Mouse (Mus musculus): ENCODE data around the gene Slc7a5. TPM values are rescaled to one million over a fixed set of nuclear protein-coding genes. Genes with fewer than 3 reads are reported as not detected.

Slc7a5 gene
- 1 to 10 TPM; 2.5 to 4.4 (median 2.6) TPM for polyA plus RNA-seq (2017; shearing (Covaris generic))

DNA sequence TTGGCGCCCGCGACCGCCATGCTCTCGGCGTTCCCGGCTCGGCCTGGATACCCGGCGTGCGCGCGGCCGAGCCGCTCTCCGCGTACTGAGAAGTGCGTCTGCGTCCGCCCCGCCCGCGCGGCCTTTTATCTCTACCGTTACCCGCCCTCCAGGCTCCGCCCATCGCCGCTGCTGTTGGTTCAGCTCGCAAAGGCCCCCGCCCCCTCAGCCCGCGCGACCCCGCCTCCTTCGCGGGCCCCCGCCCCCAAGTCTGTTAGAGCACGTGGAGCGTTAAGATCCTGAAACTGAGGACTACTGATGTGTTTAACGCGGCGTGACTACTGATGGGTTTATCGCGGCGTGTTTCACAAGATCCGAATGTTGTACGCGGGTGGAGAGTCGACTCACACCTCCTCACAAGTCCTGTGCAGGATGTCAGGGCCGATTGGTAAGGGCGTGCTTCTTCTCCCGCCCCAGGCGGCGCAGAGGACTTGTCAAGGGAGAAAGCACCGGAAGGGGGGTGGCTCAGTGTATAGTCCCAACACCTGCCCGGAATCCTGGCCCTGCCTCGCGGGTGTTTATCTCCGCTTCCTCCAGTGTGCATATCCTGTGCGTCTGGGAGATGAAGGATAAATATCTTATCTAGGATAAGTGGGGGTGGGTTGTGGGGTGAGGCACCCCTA is at the start of gene Slc7a5:
Gene Slc7a5, minus strand, starts transcription at position 108 of the 662 bp plus-strand sequence.
- peak; percentile 82 for ATAC-seq

DNA sequence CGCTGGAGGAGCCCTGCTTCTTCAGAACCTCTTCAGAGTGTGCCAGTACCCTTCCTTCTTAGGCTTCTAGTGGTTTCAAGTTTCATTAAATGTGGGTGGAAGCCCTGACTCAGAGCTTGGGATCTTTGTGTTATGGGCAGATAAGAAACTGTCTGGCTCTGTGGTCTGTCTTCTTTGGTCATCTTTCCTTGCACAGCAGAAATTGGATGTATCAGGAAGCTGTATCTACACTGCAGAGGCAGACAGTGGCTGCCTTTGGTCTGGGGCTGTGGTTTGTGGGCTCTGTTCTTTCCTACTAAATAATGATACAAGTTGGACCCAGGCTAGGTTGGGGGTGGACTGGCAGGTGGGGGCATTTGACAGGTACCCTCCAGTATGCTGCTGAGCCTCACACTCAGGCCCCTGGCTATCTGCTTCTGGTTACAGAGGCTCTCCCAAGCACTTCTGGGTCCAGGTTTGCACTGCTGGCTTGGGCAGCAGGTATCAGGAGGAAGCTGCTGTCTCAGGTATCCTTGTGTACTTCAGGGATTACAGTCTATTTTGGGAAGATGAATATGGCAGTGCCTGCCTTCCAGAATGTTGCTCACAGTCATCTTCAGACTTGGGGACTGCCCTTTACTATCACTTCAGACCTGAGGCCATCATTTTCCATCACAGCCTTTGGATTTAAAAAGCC is 48.5 kb upstream of the Slc7a5 start:
- ATAC-seq, result no peak

DNA sequence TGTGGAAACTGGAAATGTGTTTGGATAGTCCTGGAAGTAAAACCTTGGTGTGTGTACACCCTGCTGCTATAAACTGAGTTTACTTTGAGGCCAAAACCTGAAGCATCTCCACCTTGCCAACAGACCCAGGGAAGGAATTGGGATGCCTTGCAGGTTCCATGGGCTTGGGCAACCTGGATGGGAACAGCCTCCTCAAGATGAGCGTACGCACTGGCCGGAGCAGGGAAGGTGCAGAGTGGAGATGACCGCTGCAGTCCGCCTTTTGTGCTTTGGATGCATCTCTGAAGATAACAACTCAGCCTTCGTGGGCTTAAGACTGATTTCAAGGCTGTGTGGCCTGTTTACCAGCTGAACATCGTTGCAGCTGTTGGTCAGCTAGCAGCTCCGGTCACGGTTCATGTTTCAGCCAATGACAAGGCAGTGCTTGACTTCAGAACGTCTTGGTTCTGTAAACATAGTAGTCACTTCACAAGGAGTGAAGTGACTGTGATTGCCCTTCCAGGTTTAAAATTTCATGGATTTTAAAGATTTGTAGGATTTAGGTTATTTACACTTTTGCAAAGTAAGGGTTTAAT is 47.6 kb upstream of the Slc7a5 start:
- no peak for ATAC-seq

DNA sequence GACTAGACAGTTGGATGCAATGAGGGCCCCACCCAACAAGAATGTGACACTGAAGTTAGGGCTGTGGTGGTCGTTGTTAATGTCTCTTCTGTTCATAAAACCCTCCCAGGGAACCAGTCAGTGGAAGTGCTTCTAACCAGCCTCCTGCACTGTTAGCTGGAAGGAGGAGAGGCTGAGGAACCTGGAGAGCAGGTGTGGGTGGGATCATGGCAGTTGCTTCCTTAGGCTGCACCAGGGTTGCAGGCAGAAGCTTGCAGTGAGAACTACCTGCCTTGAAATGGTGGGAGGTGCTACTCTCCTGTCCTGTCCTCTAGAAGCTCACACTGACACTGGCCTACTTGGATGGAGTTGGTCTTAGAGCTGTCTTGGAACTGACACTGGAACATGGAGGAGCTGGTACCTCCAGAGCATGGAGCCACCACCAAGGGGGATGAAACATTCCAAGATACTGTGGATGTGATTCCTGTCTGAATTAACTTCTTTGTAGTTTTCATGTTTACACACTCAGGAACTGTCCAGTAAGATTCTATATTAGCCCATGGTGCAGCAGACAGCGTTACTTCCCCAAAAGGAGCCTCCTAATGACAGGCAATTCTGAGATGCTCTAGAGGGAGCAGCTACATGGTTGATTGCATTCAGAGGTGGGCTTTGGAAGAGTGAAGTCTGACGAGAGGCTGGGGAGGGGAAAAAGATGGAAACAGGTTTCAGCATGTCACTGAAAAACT is 46.5 kb upstream of the Slc7a5 start:
- no peak for ATAC-seq

DNA sequence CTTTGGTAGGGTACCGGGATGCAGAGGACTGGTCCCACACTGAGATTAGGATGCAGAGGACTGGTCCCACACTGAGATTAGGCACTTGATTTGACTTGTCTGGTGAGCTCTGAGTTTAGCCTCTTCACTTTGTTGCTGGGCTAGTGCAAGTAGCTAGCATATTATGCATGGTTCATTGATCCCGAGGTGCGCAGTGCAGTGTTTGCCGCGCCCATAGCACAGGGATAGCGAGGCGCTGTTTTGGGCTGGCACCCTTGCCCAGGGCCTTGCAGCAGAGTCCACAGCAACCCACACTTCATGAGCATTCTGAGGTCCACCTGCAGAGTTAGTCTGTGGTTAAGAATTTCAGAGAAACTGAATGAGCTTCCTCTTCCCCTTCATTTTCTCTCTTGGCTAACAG is 45.3 kb upstream of the Slc7a5 start:
- no peak for ATAC-seq

DNA sequence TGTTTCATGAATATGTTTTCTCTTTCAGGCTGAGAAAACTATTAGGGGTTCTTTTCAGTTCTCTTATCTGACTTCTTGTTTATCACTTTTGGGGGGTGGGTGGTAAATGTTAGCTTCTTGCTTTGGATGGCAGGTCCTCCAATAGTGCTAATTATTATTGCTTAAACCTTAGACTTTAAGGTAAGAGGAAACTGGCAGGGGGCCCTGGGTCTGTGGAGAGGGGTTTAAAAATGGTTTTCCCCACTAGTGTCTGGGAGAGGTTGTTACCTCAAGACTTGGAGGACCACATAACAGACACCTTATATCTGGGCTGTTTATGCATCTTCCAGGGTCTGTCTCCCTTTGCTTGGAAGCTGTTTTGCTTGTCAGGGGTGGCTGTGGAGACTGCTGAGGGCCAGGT is 44.6 kb upstream of the Slc7a5 start:
- no peak for ATAC-seq

DNA sequence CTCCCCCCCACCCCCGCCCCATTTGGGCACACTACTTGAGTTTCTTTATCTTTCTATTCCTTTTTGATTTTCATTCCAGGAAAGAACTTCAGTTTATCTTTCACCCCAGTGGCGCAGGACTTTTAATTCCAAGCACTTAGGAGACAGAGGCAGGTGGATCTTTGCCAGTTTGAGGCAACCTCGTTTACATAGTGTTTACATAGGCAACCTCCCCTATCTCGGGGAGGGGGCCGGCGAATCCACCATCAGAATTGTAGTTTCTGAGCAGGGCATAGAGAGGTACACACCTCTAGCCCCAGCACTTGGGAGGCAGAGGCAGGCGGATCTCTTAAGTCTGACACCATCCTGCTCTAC is 44.1 kb upstream of the Slc7a5 start:
- ATAC-seq, result no peak

DNA sequence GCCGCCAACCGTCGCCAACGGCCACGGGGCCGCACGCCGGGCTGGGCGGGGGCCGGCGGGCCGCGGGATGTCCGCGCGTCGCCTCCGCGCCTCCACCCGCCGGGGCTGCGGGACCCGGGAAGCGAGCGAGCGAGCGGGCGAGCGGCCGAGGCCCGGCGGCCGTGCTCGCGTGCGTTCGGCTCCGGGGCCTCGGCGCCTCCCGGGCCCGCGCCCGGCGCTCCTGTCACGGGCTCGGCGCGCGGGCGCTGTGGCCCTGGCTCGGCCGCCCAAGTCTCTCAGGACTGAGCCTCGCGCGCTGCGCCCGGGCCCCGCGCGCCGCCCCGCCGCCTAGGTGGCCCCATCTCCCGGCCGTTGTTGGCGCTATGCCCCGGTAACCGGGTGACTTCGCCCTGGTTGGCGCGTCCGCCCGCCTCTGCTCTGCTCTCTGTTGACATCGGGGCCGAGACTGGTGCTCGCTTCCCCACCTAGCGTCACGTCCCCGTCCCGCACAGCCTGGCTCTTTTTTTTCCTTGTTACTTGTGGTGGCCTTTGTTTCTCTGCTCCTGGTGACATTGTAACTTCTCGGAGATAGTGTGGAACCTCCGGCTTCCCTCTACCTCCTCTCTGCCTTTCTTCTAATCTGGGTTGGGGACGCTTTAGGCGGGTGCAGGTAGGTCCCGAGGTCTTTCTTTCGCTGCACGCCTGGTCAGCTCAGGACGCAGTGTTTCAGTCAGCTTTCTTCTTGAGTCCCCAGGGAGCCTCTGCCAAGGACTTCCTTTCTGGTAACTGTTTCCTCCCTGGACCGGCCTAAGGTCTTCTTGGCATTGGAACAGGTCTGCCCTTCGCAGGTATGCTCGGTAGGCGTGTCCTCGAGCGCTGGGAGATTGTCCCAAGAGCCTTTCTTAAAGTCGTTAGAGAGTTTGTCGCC is 43.5 kb upstream of the Slc7a5 start:
- ATAC-seq, result peak; percentile 3

DNA sequence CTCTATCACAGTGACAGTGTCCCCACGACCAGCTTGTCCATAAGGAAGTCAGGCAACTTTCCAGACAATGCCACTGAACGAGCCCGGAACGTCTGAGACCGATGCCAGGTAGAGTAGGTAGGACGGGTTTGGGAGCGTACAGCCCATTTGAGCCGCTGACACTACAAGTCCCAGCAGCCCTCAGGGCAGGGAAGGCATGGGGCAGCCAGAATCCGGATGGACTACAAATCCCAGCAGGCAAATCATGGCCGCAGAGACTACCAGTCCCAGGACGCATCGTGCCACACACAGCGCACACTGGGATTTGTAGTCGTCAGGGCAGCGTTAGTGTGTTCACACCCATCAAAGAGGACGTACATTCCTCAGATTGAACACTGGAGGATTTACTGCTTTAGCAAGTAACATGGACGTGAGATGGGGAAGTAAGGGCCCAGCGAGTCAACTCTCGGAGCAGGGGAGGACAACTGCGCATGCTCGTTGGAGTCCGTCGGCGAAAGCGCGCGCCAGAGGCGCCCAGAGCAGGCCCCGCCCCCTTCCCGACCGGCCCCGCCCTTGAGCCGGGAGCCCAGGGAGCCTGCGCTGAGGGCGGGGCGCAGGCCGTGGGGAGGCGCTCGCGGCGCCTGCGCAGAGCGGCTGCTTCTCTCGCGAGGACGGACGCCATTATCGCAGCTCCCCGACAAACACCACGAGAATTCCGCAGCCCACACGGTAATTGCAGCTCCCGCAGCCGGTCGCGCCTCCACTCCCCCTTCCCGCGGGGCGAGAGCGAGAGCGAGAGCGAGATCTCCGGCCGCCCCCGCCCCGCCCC is 42.7 kb upstream of the Slc7a5 start:
- ATAC-seq, result peak; percentile 88

DNA sequence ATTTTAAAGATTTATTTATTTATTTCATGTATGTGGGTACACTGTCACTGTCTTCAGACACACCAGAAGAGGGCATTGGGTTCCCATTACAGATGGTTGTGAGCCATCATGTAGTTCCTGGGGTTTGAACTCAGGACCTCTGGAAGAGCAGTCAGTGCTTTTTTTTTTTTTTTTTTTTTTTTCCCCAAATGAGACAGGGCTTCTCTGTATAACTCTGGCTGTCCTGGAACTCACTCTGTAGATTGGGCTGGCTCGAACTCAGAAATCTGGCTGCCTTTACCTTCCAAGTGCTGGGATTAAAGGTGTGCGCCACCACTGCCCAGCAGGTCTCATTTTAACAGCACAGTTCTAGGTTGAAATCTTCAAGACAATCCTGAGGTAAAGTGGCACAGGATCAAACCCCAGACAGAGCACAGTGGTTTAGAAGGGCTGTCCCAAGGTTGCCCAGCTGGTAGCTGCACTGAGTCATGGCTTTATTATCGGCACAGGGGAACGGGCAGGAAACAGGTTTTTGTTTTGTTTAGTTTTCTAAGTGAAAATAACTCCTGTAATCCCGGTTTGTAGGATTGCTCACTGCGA is 41.8 kb upstream of the Slc7a5 start, which contains the start of gene Banp:
Gene Banp, plus strand, starts transcription at position 529 of the 579 bp plus-strand sequence.
- ATAC-seq, result no peak

DNA sequence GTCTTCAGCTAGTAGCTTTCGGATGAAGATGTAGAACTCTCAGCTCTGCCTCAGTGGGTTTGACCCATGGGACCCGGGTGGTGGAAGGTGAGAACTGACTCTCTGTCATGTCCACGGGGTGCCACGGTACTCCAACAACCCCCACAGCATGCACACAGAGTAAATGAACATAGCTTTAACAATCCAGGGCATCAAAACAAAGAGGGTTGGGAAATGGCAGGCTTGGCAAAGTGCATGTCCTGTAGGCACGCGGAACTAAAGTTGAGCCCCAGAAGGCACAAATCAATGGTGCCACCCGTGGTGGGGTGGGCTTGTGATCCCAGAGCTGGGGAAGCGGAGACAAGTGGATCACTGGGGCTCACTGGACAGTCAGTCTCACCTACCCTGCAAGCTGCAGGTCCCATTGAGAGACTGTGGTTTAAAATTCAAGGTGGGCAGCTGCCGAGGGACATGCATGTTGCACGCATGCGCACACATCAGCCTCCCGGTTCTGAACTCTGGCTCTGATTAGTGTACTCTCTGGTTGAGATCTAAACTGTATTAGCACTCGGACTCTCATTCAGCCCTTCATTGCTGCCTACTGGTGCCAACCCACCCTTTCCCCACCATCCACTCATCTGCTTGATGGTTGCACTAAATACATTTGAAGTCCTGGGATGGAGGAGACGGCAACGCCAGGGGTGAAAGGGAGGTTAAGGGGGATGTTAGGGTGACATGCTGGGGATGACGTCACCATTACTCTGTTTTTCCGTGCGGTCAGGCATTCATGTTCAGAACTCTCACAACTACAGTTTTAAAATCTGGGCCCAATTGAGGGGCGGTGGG is 41.0 kb upstream of the Slc7a5 start:
- ATAC-seq, result no peak

DNA sequence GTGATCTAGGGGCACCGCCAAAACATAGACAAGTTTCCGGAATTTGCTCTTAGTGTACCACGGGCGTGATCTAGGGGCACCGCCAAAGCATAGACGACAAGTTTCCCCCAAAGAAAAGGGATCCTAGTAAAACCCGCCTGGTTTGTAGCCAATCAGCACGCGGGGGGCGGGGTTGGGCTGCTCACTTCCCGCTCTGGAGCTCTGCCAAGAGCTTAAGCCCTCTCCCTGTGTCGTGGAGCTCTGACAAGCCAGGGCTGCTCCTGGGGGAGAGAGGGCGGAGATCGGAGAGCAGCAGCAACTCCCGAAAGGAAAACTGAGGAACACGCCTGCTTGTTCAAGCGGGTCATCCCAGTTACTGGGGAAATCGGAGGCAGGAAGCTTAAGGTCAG is 40.3 kb upstream of the Slc7a5 start:
- ATAC-seq, result peak; percentile 13

DNA sequence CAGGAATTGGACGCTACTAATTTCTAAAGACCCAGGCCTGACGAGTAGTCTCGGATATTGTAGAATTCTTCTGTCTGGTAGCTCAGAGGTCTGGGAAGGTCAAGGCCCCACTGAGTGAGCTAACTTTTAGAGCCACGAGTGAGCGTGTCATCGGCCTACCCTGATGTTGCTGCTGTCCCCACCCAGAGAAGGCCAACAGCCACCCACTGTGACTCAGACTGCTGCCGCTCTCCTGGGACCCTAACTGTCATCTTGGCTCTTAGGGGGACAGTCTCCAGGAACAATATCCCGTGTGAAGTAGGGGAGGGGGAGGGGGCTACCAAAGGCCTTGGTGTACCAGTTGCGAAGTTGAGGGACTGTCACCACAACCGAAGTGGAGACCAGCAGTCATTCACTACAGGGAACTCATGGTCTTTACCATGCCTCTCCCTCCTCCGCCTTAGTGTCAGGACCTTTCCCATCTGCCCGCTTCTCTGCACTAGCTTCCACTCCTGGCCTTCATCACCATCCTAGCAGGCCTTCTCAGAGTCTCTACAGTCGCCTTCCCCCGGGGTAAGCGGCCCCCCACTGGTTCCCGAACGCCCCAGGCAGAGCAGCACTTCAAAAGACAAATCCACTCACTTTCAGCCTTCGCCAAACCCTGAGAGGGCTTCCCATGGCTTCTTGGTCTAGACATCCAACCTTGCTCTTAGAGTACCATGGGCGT is 39.7 kb upstream of the Slc7a5 start:
- ATAC-seq, result no peak

DNA sequence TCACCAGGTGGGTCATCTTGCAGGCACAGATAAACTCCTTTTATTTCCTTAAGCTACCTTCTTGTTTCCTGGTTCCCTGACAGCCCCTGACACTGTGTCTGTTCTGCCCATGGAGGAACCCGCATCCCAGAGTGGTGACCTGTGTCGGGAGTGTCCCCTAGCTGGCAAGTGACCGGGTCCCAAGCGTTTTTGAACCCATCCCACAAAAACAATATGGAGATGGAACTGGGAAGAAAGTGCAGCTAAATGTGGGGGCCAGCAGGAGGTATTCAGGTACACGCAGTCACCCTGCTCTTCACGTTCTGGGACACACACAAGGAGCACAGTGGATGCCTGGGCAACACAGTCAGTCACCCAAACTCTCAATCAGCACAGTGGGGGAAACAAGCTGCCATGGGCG is 38.9 kb upstream of the Slc7a5 start:
- ATAC-seq, result no peak

DNA sequence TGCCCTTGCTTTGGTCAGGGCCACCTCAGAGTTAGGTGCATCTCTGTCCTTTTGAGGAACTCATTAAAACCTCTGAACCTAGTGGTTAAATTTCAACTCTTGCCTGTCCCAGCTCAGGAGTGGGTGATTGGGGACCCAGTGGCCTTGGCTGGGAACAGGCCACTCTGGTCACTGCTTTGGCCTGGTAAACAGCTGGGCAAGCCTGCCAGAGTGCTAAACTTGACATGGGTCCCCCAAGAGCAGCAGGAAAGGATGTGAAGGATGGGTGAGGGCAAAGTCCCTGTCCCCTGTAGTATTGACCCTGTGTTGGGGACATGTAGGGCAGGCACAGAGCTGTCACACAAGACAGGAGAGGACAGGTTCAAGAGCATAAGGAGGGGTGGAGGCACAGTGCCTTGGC is 37.3 kb upstream of the Slc7a5 start, which contains the start of gene Car5a:
Gene Car5a, minus strand, starts transcription at position 74 of the 400 bp plus-strand sequence.
- no peak for ATAC-seq

DNA sequence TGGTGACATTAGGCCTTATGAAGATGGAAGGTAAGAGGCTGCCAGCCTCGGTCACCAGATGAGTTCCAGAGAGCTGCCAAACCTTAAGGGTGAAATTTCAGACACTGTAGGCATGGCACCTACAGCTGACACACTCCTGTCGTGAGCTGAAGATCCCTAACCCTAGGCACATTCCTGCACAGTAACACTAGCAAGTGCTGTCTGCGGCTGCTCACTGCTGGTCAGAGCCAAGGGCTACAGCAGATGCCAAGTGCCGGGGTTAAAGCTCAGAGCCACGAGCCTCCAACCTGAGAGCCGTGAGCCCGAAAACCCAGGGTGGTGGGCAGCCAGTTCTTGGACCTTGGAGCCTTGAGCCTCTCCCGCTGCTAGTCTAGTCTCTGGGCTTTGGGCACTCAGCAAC is 36.2 kb upstream of the Slc7a5 start:
- ATAC-seq, result no peak

DNA sequence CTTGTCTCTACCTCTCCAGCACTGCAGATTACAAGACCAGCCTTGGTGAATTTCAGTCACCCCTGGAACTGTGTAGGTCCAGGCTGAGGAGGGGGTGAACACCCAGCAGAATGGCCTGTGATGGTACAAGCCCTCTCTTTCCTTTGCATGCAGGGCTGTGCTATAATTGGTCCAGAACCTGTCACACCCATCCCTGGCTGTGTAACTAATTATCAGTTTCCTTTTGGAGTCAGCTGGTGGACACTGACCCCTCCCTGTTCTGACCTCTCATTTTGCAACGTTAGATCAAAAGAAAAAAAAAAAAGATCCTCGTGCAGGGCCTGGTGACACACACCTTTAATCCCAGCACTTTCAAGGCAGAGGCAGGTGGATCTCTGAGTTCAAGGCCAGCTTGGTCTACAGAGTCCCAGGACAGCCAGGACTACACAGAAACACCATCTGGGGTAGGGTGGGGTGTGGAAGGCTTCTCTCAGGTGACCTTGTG is 35.6 kb upstream of the Slc7a5 start:
- no peak for ATAC-seq

DNA sequence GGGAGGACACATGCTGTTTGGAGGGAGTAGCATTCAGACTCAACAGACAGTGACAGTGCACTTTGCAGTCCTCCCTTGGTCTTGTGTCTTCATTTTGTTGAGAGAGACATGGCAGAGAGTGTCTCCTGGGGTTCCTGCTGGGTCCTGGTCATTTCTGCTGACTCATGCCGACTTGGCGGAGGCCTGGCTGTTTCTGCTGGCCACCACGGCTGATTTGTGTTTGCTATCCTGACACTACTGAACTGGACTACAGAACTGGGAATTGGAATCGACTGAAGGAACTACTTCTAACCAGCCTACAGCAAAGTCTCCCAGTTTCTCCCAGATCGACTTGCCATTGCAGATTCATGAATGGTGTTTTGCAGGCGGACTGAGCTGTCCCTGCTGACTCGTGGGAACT is 31.2 kb upstream of the Slc7a5 start:
- no peak for ATAC-seq

DNA sequence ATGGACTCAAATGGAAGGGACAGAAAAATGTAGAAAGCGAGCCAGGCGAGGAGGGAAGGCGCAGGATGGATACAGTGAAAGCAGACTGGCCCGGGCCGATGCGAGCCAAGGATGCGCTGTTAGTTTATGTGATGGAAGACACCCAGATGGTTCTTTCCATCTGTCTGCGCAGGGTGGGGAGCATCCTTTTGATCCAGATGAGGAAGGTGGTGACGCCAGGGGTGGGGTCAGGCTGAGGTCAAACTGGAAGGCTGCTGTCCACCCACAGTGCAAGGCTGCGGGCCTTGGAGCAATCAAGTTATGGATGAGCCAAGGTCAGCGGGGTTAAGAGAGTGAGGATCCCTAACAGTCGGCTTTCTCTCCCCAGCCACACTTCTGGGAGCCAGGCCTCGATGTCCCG is 28.9 kb upstream of the Slc7a5 start:
- no peak for ATAC-seq
